Mouse (Mus musculus) megakaryocyte, embryonic 14.5 days (primary cell): Measurements from ENCODE around the gene Mgea5.

ENCODE experiments used
- FLI1 ChIP-seq: IDR thresholded peaks from 2 replicates; pipeline ENCODE4 v1.6.1; 2012; ENCODE audit warnings: low read length, inconsistent platforms, mixed read lengths
- GATA1 ChIP-seq: IDR thresholded peaks from 3 replicates; pipeline ENCODE4 v1.6.1; 2012; ENCODE audit warnings: mixed read lengths, low read length, inconsistent platforms, borderline replicate concordance

DNA sequence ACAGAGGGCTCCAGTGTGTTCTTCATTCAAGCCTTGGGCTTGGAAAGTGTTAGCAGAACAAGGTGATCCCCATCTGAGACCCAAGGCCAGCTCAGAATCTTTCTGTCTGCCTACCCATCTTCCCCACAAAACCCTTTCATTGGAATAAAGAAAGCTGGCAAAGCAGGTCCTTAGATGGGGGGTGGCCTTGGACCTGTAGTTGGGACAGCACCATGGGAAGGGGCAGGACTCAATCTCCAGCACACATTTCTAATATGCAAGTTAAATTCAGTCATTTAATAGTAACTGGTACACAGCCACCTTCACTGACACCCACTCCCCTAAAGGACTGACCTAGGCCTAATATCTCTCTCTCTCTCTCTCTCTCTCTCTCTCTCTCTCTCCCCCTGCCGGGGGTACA is 47.4 kb downstream of the Mgea5 start:
- no peak for TF ChIP-seq GATA1
- no peak for TF ChIP-seq FLI1
